Mouse (Mus musculus) hindbrain, embryonic 14.5 days (tissue): ENCODE data around the gene Adk. TPM values are rescaled to one million over a fixed set of nuclear protein-coding genes. Genes with fewer than 3 reads are reported as not detected.

Experiments
- ATAC-seq: fragments of 200-750 bp; cut with Nextera tagmentation; 2 replicates; pipeline ENCODE4 v1.8.0; 2017; ENCODE audit warnings: moderate number of reproducible peaks, mild to moderate bottlenecking, moderate TSS enrichment, moderate library complexity; ENCODE audit not compliant: low FRiP score
- DNase-seq: peaks from one replicate; pipeline ENCODE4 v3.0.0-alpha.2; 2015; ENCODE audit warnings: low spot score
- H3K27ac ChIP-seq: fragments of 300-500 bp; sonication (generic); 2 replicates; pipeline ENCODE4 v1.5.1; 2014; ENCODE audit warnings: mild to moderate bottlenecking, moderate library complexity
- H3K27me3 ChIP-seq: fragments of 300-500 bp; sonication (generic); 2 replicates; pipeline ENCODE4 v1.6.1; 2014; ENCODE audit warnings: mild to moderate bottlenecking, low read length, mixed read lengths; ENCODE audit not compliant: control insufficient read depth, insufficient read depth
- H3K36me3 ChIP-seq: fragments of 300-500 bp; sonication (generic); replicated peaks from 2 replicates; pipeline ENCODE4 v1.6.1; 2014; ENCODE audit not compliant: control insufficient read depth, insufficient read depth
- H3K4me1 ChIP-seq: fragments of 300-500 bp; sonication (generic); replicated peaks from 2 replicates; pipeline ENCODE4 v1.6.1; 2014; ENCODE audit warnings: antibody characterized with exemption, low read length, mixed read lengths; ENCODE audit not compliant: control insufficient read depth, insufficient read depth
- H3K4me2 ChIP-seq: fragments of 300-500 bp; sonication (generic); replicated peaks from 2 replicates; pipeline ENCODE4 v1.6.1; 2014; ENCODE audit warnings: mild to moderate bottlenecking, moderate library complexity
- H3K4me3 ChIP-seq: fragments of 300-500 bp; sonication (generic); replicated peaks from 2 replicates; pipeline ENCODE4 v1.5.1; 2014; ENCODE audit warnings: mild to moderate bottlenecking, low read length
- H3K9ac ChIP-seq: fragments of 300-500 bp; sonication (generic); 2 replicates; pipeline ENCODE4 v1.6.1; 2014
- H3K9me3 ChIP-seq: fragments of 300-500 bp; sonication (generic); 2 replicates; pipeline ENCODE4 v1.6.1; 2016; ENCODE audit warnings: low read length; ENCODE audit not compliant: control insufficient read depth
- WGBS: fragments of 180-500 bp; shearing (Covaris S2); extraction: QIAGEN DNeasy Blood & Tissue Kit; methylation state at CpG from one replicate; pipeline ENCODE4 v1.1.7; 2014; 5-methylcytosine and 5-hydroxymethylcytosine counted together
- polyA plus RNA-seq: library from polyadenylated mRNA; unstranded; fragments of >200 nt; fragmentation: Nextera tagmentation; extraction: Ambion mirVana; gene quantifications from 2 replicates; pipeline ENCODE4 v1.2.1, GENCODE M21; 2014

The Adk gene
- polyA plus RNA-seq, 1 experiment from 2014 or later, result 40.2 TPM

- ATAC-seq, result no peak
- Histone ChIP-seq H3K4me3 (no peak overlapping the region), H3K27ac (no peak overlapping the region), H3K4me2 (no peak overlapping the region), H3K36me3 (no peaks in the 10 kb centered on the region), H3K9me3 (no peaks in the 10 kb centered on the region), H3K4me1 (no peaks in the 10 kb centered on the region), H3K9ac (no peak overlapping the region), H3K27me3 (no peaks in the 10 kb centered on the region)
- DNase-seq, result no peak
These were observed 52.7 kb downstream of the Adk start for GRCm38 (mm10) chr14:21105049-21105448.

- no peaks in the 10 kb centered on the region for H3K9me3 ChIP-seq
- no peaks in the 10 kb centered on the region for H3K4me1 ChIP-seq
- DNase-seq (no peak), ATAC-seq (no peak)
- no peak overlapping the region for H3K27ac ChIP-seq
- H3K4me3 ChIP-seq, result no peak overlapping the region
- no peaks in the 10 kb centered on the region for H3K27me3 ChIP-seq
- H3K36me3 ChIP-seq, result no peaks in the 10 kb centered on the region
- H3K4me2 ChIP-seq, result no peak overlapping the region
- H3K9ac ChIP-seq, result no peak overlapping the region
- WGBS, result 90% methylated on average over 8 of the region's 8 CpGs
These were observed 54.2 kb downstream of the Adk start for GRCm38 (mm10) chr14:21106582-21106981.

- Histone ChIP-seq H3K4me3 (no peak overlapping the region), H3K9me3 (no peaks in the 10 kb centered on the region), H3K4me2 (no peak overlapping the region), H3K27me3 (no peaks in the 10 kb centered on the region), H3K4me1 (no peaks in the 10 kb centered on the region), H3K36me3 (no peaks in the 10 kb centered on the region), H3K9ac (no peak overlapping the region), H3K27ac (no peak overlapping the region)
- no peak for ATAC-seq
- 79% methylated on average over 3 of the region's 3 CpGs for WGBS
- no peak for DNase-seq
These were observed 55.2 kb downstream of the Adk start for GRCm38 (mm10) chr14:21107551-21107950.

GRCm38 (mm10) chr14:21110492-21110891, 58.1 kb downstream of the Adk start:
- no peak overlapping the region for H3K27ac ChIP-seq
- H3K27me3 ChIP-seq, result no peaks in the 10 kb centered on the region
- WGBS, result 85% methylated on average over 4 of the region's 4 CpGs
- DNase-seq (no peak), ATAC-seq (no peak)
- no peak overlapping the region for H3K4me3 ChIP-seq
- H3K9ac ChIP-seq, result no peak overlapping the region
- no peaks in the 10 kb centered on the region for H3K4me1 ChIP-seq
- no peak overlapping the region for H3K4me2 ChIP-seq
- H3K9me3 ChIP-seq, result no peaks in the 10 kb centered on the region
- no peaks in the 10 kb centered on the region for H3K36me3 ChIP-seq

- Histone ChIP-seq H3K9ac (no peak overlapping the region), H3K4me3 (no peak overlapping the region), H3K27ac (no peak overlapping the region), H3K9me3 (no peaks in the 10 kb centered on the region), H3K36me3 (no peaks in the 10 kb centered on the region), H3K27me3 (no peaks in the 10 kb centered on the region), H3K4me2 (no peak overlapping the region), H3K4me1 (no peaks in the 10 kb centered on the region)
- DNase-seq (no peak), ATAC-seq (no peak)
- WGBS, result 83% methylated on average over 1 of the region's 1 CpGs
These were observed 59.1 kb downstream of the Adk start for GRCm38 (mm10) chr14:21111500-21111899.

GRCm38 (mm10) chr14:21112174-21112573, 59.8 kb downstream of the Adk start:
- 96% methylated on average over 5 of the region's 5 CpGs for WGBS
- H3K27ac ChIP-seq, result no peak overlapping the region
- DNase-seq, result no peak

GRCm38 (mm10) chr14:21112742-21113141, 60.4 kb downstream of the Adk start:
- 87% methylated on average over 6 of the region's 6 CpGs for whole genome bisulfite sequencing
- Histone ChIP-seq H3K9me3 (no peaks in the 10 kb centered on the region), H3K36me3 (no peaks in the 10 kb centered on the region), H3K4me3 (no peak overlapping the region), H3K27me3 (no peaks in the 10 kb centered on the region), H3K9ac (no peak overlapping the region), H3K4me2 (no peak overlapping the region), H3K4me1 (no peaks in the 10 kb centered on the region), H3K27ac (no peak overlapping the region)
- ATAC-seq (no peak), DNase-seq (no peak)

More at GRCm38 (mm10) chr14:21112174-21112573, 59.8 kb downstream of the Adk start:
- H3K9me3 ChIP-seq, result no peaks in the 10 kb centered on the region
- H3K4me1 ChIP-seq, result no peaks in the 10 kb centered on the region
- H3K4me3 ChIP-seq, result no peak overlapping the region
- H3K36me3 ChIP-seq, result no peaks in the 10 kb centered on the region
- no peak overlapping the region for H3K9ac ChIP-seq
- no peak for ATAC-seq
- no peak overlapping the region for H3K4me2 ChIP-seq
- H3K27me3 ChIP-seq, result no peaks in the 10 kb centered on the region

- no peaks in the 10 kb centered on the region for H3K4me1 ChIP-seq
- H3K9ac ChIP-seq, result no peak overlapping the region
- DNase-seq (no peak), ATAC-seq (no peak)
- no peaks in the 10 kb centered on the region for H3K9me3 ChIP-seq
- H3K4me3 ChIP-seq, result no peak overlapping the region
- no peaks in the 10 kb centered on the region for H3K27me3 ChIP-seq
- H3K36me3 ChIP-seq, result no peaks in the 10 kb centered on the region
- no peak overlapping the region for H3K27ac ChIP-seq
- H3K4me2 ChIP-seq, result no peak overlapping the region
These were observed 62.0 kb downstream of the Adk start for GRCm38 (mm10) chr14:21114339-21114738.

GRCm38 (mm10) chr14:21115318-21115717, 62.9 kb downstream of the Adk start:
- Histone ChIP-seq H3K9me3 (no peaks in the 10 kb centered on the region), H3K4me1 (no peaks in the 10 kb centered on the region), H3K4me3 (no peak overlapping the region), H3K4me2 (no peak overlapping the region), H3K27me3 (no peaks in the 10 kb centered on the region), H3K27ac (no peak overlapping the region), H3K9ac (no peak overlapping the region), H3K36me3 (no peaks in the 10 kb centered on the region)
- 48% methylated on average over 4 of the region's 4 CpGs for WGBS
- ATAC-seq, result no peak
- DNase-seq, result no peak

GRCm38 (mm10) chr14:21115888-21116460, 63.6 kb downstream of the Adk start:
- Histone ChIP-seq H3K9ac (no peak overlapping the region), H3K4me1 (no peaks in the 10 kb centered on the region), H3K27ac (no peak overlapping the region), H3K4me3 (no peak overlapping the region), H3K27me3 (no peaks in the 10 kb centered on the region), H3K9me3 (no peaks in the 10 kb centered on the region), H3K4me2 (no peak overlapping the region), H3K36me3 (no peaks in the 10 kb centered on the region)
- ATAC-seq, result no peak
- 63% methylated on average over 3 of the region's 3 CpGs for WGBS
- DNase-seq, result no peak
